Mouse (Mus musculus) neural tube, embryonic 15.5 days (tissue): ENCODE data around the gene Aatk. TPM values are rescaled to one million over a fixed set of nuclear protein-coding genes. Genes with fewer than 3 reads are reported as not detected.
A peak's percentile ranks its signal among the peaks of the same experiment; 100 is the strongest.

Source experiments
- ATAC-seq: fragments of 200-750 bp; cut with Nextera tagmentation; 2 replicates; pipeline ENCODE4 v1.8.0; 2017; ENCODE audit warnings: mild to moderate bottlenecking, moderate TSS enrichment, moderate library complexity; ENCODE audit not compliant: low FRiP score
- H3K27ac ChIP-seq: fragments of 300-500 bp; sonication (generic); replicated peaks from 2 replicates; pipeline ENCODE4 v1.5.1; 2015; ENCODE audit warnings: mild to moderate bottlenecking, inconsistent platforms
- H3K27me3 ChIP-seq: fragments of 300-500 bp; sonication (generic); replicated peaks from 2 replicates; pipeline ENCODE4 v1.6.1; 2015; ENCODE audit warnings: inconsistent platforms
- H3K36me3 ChIP-seq: fragments of 300-500 bp; sonication (generic); 2 replicates; pipeline ENCODE4 v1.6.1; 2015; ENCODE audit warnings: inconsistent platforms
- H3K4me1 ChIP-seq: fragments of 300-500 bp; sonication (generic); 2 replicates; pipeline ENCODE4 v1.6.1; 2015; ENCODE audit warnings: inconsistent platforms
- H3K4me2 ChIP-seq: fragments of 300-500 bp; sonication (generic); 2 replicates; pipeline ENCODE4 v1.6.1; 2015; ENCODE audit warnings: inconsistent platforms, mild to moderate bottlenecking, moderate library complexity
- H3K4me3 ChIP-seq: fragments of 300-500 bp; sonication (generic); replicated peaks from 2 replicates; pipeline ENCODE4 v1.5.1; 2015; ENCODE audit warnings: mild to moderate bottlenecking, inconsistent platforms
- H3K9ac ChIP-seq: fragments of 300-500 bp; sonication (generic); replicated peaks from 2 replicates; pipeline ENCODE4 v1.6.1; 2015; ENCODE audit warnings: mild to moderate bottlenecking, inconsistent platforms
- H3K9me3 ChIP-seq: fragments of 300-500 bp; sonication (generic); replicated peaks from 2 replicates; pipeline ENCODE4 v1.6.1; 2016; ENCODE audit warnings: inconsistent platforms
- WGBS: fragments of 180-500 bp; shearing (Covaris S2); methylation state at CpG from one replicate; pipeline ENCODE4 v1.1.7; 2015; ENCODE audit warnings: mixed read lengths; 5-methylcytosine and 5-hydroxymethylcytosine counted together
- polyA plus RNA-seq: library from polyadenylated mRNA; unstranded; fragments of >200 nt; fragmentation: Nextera tagmentation; extraction: Ambion mirVana; gene quantifications from 2 replicates; pipeline ENCODE4 v1.2.1, GENCODE M21; 2015

Gene Aatk
- polyA plus RNA-seq, 1 experiment from 2014 or later: 46.2 TPM

DNA sequence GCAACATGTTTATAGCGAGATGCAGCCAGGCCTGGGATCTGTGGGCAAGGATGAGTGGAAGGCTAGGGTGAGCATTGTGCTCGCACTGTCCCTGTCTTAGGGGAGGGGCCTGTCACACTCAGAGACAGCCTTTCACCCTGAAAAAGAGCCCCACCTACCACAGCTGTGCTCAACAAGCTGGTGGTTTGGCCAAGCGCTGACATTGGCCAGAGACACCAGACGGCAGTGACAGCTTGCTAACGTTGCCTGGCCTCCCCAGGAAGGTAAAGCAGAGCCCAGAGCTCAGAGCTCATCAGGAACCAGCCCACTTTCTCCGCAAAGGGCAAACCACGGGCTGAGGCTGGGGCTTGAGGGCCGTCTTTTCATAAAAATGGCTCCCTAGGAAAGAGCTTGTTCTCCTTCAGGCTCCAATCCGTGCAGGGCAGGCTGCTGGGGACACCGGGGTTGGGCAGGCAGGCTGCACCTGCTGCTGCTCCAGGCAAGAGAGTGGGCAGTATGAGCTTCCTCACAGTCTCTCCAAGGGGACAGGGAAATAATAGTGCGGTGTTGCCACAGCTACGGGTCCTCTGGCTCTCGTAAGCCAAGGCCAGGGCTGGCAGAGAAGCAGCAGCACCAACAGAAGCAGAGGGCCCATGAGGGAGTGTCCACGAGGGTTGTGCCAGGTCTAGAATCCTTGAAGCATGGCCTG, 4.3 kb upstream of the Aatk start:
- H3K36me3 ChIP-seq: no peaks in the 10 kb centered on the region
- H3K27ac ChIP-seq: peak overlapping the region; percentile 63; the same call in 1 of the 2 replicates
- ATAC-seq: 0 out of 2 replicates have a peak, but pooled peaks have one; percentile 5
- no peak overlapping the region for H3K9ac ChIP-seq
- WGBS: 32% methylated on average over 14 of the region's 14 CpGs
- H3K4me2 ChIP-seq: no peak overlapping the region
- H3K4me3 ChIP-seq: no peak overlapping the region
- H3K4me1 ChIP-seq: peaks cover 37% of the 10 kb centered on the region
- no peaks in the 10 kb centered on the region for H3K27me3 ChIP-seq
- H3K9me3 ChIP-seq: no peaks in the 10 kb centered on the region

DNA sequence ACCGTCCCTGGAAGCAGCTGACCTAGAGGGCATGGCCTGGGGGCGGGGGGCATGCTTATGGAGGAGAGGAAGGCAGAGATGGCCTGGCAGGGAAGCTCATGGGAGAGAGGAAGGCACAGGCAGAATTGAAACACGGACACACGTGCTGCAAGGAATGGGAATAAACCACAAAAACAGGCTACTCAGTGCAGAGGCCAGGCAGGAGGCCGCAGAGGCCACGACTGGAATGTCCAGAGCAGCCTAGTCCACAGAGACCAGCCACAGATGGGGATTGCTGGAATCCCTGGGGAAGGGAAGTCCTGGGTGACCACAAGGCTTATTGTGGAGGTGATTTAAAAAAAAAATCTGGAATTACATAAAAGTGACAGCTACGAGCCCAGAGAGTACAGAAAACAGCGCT, 2.1 kb upstream of the Aatk start:
- H3K9ac ChIP-seq: no peak overlapping the region; the same call in 1 of the 2 replicates
- 85% methylated on average over 8 of the region's 8 CpGs for WGBS
- H3K4me2 ChIP-seq: peak overlapping the region; percentile 72
- H3K27me3 ChIP-seq: no peaks in the 10 kb centered on the region
- H3K9me3 ChIP-seq: no peaks in the 10 kb centered on the region
- no peak overlapping the region for H3K27ac ChIP-seq
- H3K4me3 ChIP-seq: no peak overlapping the region
- no peak for ATAC-seq
- peaks cover 59% of the 10 kb centered on the region for H3K4me1 ChIP-seq
- H3K36me3 ChIP-seq: no peaks in the 10 kb centered on the region

DNA sequence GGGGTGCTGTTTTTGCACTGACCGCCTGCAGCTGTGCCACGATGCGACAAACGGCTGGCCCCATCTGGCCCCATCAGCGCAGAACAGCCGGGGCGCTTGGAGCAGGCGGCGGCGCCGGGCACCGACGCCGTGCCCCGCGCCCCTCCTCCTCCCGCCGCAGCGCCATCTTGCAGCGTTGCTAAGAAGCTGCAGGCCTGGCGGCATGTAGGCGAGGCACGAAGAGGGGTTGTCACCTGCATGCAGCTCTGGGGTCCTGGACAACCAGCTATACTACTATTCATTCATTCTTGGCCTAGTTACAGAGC, 1.2 kb upstream of the Aatk start:
- WGBS: 2% methylated on average over 22 of the region's 23 CpGs
- peak overlapping the region; percentile 57 for H3K4me3 ChIP-seq
- peaks cover 67% of the 10 kb centered on the region for H3K4me1 ChIP-seq
- H3K4me2 ChIP-seq: peak overlapping the region; percentile 72
- no peaks in the 10 kb centered on the region for H3K36me3 ChIP-seq
- H3K27me3 ChIP-seq: no peaks in the 10 kb centered on the region
- H3K9me3 ChIP-seq: no peaks in the 10 kb centered on the region
- peak; percentile 30; the same call in 1 of the 2 replicates for ATAC-seq
- peak overlapping the region; percentile 68 for H3K9ac ChIP-seq
- peak overlapping the region; percentile 85 for H3K27ac ChIP-seq

DNA sequence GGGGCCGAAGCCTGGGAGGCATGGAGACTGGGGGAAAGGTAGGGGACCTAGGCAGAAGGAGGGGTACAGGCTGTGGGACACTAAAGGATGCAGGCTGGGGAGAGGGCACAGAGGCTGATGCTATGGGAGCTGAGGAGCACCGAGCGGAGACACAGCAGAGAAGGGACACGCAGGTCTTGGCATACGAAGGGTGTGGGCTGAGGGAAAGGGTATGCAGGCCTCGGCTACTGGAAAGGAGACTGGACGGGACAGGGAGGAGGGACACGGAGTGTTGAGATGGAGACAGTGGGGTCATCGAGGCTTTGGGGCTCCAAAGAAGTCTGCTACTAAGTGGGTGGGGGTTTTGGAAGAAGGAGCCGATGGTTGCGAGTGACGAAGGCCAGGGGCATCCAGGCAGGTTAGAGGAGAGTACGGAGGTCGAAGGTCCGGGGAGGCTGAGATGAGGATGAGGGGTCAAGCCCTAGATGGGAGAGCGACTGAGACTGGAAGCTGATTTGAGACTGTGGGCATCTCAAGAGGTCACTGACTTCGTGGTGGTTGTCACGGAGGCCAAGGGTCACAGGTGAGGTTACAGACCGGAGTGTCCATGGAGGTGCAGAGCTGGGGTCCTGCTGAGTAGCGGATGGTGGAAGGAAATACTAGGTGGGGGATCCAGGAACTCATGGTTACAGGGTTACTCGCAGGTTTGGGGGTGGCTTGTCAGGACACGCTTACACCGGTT, 724 bp upstream of the Aatk start:
- peaks cover 70% of the 10 kb centered on the region for H3K4me1 ChIP-seq
- H3K4me2 ChIP-seq: peak overlapping the region; percentile 72
- peak; percentile 36 for ATAC-seq
- peak overlapping the region; percentile 85 for H3K27ac ChIP-seq
- H3K9me3 ChIP-seq: no peaks in the 10 kb centered on the region
- peak overlapping the region; percentile 68 for H3K9ac ChIP-seq
- H3K27me3 ChIP-seq: no peaks in the 10 kb centered on the region
- 5% methylated on average over 23 of the region's 23 CpGs for WGBS
- peak overlapping the region; percentile 57 for H3K4me3 ChIP-seq
- no peaks in the 10 kb centered on the region for H3K36me3 ChIP-seq

DNA sequence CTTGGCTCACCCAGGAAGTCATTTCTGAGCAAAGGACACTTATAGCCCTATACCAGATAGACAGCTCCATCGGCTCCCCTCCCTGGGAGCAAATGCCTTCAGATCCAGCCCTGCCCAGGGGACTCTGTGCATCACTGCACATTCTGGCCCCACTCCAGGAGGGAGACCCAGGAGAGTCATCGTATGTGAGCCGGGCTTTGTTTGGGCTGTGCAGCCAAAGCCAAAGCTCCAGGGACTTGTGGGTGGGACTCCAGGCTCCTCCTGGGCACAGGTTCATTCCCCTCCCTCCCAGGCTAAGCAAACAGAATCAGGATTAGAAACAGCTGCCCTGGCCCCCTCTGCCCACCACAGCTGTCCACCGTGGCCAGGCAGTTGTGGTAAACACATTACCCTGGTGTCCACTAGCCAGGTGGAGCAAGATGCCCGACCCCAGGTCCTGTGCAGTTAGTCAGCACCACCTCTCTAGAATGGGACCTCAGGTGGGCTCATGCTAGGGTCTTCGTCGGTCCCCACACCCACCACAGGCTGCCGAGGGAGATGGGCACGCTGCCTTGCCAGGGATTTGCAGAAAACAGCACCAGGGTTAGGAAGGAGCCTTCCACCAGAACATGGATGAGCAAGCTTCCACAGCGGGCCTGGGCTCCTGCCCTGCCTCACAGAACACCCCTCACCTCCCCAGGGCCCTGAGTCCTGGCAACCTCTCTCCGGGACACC, 971 bp downstream of the Aatk start:
- Histone ChIP-seq H3K27ac (peak overlapping the region; percentile 85), H3K9me3 (no peaks in the 10 kb centered on the region), H3K4me3 (peak overlapping the region; percentile 57), H3K36me3 (no peaks in the 10 kb centered on the region), H3K9ac (peak overlapping the region; percentile 68), H3K4me2 (peak overlapping the region; percentile 72), H3K27me3 (no peaks in the 10 kb centered on the region), H3K4me1 (peaks cover 75% of the 10 kb centered on the region)
- ATAC-seq: peak; percentile 19; the same call in 1 of the 2 replicates
- 29% methylated on average over 11 of the region's 11 CpGs for WGBS

DNA sequence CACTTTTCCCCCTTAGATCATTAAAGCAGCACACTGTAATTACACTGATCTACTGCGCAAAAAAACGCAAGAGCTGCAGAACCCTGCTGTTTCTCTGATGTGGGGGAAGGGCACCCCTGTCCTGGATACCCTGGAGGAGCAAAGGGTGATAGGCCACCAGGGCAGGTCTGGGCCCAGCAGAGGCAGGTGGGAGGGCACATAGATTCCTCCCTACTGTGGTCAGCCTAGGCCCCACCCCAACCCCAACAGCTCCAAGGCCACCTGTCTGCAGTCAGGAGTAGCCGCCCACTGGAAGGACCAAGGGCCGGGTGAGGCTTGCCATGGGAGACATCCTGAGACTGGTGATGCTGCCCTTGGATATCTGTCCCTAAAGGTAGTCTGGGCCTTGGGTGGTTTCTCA, 1.6 kb downstream of the Aatk start:
- Histone ChIP-seq H3K4me2 (peak overlapping the region; percentile 72), H3K9me3 (no peaks in the 10 kb centered on the region), H3K9ac (peak overlapping the region; percentile 68), H3K4me1 (peaks cover 79% of the 10 kb centered on the region), H3K27me3 (no peaks in the 10 kb centered on the region), H3K27ac (peak overlapping the region; percentile 85), H3K4me3 (peak overlapping the region; percentile 57), H3K36me3 (no peaks in the 10 kb centered on the region)
- ATAC-seq: no peak
- 47% methylated on average over 4 of the region's 4 CpGs for WGBS

DNA sequence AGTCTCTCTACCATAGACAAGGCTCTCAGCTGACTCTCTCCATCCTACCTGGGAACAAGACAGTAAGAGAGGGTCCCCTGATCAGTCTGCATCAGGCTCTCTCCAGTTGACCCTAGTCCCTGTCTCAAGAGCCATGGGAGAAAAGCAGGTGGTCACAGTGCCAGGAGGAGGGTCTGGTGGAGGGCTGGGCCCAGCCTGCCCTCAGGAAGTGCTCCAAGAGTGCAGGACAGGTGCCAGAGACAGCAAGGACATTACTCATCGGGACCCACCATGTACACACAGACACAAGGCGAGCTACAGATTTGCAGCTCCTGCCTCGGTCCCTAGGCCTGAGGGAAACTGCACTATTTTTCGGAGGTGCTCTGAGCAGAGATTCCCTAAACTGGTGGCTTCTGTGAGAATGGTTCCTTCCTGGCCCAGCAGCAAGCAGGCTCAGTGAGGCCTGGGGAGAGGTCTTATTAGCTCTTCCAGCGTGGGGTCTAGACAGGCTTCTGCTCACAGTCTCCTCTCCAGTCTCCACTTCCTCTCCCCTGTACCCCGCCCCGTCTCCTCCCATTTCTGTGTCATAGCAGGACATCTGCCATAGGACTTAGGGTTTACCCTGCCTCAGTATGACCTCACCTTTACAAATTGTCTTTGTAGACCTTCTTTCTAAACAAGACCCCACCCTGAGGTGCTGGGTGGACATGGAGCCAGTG, 4.7 kb downstream of the Aatk start:
- H3K36me3 ChIP-seq: no peaks in the 10 kb centered on the region
- peaks cover 77% of the 10 kb centered on the region for H3K4me1 ChIP-seq
- ATAC-seq: no peak
- H3K9ac ChIP-seq: no peak overlapping the region
- no peak overlapping the region for H3K27ac ChIP-seq
- no peaks in the 10 kb centered on the region for H3K27me3 ChIP-seq
- no peaks in the 10 kb centered on the region for H3K9me3 ChIP-seq
- H3K4me3 ChIP-seq: no peak overlapping the region
- H3K4me2 ChIP-seq: no peak overlapping the region
- 79% methylated on average over 7 of the region's 7 CpGs for WGBS

DNA sequence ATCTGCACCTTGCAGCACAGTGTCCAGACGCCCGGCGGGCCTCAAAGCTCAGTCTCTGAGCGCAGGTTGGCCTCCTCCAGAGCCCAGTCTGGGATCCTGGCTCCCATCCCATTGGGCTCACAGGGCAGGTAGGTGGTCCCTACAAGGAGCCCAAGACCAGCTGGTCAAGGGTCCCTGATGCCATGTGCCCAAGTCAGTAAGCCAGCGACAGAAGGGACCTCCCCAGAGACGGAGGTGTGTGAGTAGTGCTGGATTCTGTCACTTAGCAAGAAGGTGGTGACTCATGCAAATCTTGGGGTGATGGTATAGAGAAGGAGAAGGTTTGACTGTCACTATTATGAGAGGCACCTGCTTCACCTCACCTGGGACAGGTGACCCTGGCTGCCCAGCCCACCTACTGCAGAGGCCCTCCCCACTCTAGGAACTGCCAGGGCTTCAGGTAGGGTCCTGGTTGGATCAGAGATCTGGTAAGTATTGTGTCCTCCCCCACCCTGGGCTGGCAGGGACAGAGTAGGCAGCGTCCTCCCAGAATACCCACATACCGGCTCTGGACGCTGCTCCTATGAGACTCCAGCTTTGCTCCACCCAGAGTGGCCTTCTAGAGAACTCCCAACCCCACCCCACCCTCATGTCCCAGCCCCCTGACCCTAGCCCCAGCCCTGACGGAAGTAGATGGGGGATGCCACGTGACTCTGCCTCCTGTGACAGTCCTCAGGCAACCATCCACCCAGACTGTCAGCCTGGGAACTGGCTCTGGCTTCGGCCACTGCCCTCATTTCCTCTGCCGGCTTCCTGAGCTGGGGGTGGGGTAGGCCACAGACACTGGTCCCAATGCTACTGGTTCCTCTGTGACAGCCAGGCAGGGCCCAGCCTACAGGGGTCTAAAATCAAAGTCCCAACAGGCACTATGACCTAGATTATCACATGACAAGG, 5.5 kb downstream of the Aatk start:
- 77% methylated on average over 13 of the region's 13 CpGs for WGBS
- no peak overlapping the region for H3K27ac ChIP-seq
- no peaks in the 10 kb centered on the region for H3K36me3 ChIP-seq
- no peak overlapping the region for H3K4me2 ChIP-seq
- no peak overlapping the region for H3K9ac ChIP-seq
- peaks cover 75% of the 10 kb centered on the region for H3K4me1 ChIP-seq
- no peak for ATAC-seq
- H3K4me3 ChIP-seq: no peak overlapping the region
- H3K9me3 ChIP-seq: no peaks in the 10 kb centered on the region
- no peaks in the 10 kb centered on the region for H3K27me3 ChIP-seq

DNA sequence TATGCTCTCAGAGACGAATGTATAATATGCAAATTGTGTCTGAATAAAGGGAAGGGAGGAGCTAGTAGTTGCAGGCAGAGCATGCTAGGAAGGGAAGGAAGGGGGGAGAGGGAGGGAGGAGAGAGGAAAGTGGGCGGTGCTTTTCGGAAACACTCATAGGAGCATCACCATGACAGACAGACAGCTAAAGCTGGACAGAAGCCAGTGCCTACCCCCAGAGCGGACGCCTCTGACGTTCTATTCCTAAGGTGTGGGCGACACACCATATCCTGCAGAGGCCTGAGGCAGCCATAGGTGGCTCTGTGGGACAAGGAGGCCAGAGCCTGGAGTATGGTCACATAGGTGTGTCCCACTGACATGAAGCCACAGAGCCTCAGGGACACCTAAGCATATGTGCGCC, 6.5 kb downstream of the Aatk start:
- Histone ChIP-seq H3K9me3 (no peaks in the 10 kb centered on the region), H3K4me2 (no peak overlapping the region), H3K27ac (no peak overlapping the region), H3K4me1 (peaks cover 65% of the 10 kb centered on the region), H3K36me3 (no peaks in the 10 kb centered on the region), H3K27me3 (no peaks in the 10 kb centered on the region), H3K9ac (no peak overlapping the region; the same call in 1 of the 2 replicates), H3K4me3 (no peak overlapping the region)
- 70% methylated on average over 8 of the region's 8 CpGs for WGBS
- no peak for ATAC-seq

DNA sequence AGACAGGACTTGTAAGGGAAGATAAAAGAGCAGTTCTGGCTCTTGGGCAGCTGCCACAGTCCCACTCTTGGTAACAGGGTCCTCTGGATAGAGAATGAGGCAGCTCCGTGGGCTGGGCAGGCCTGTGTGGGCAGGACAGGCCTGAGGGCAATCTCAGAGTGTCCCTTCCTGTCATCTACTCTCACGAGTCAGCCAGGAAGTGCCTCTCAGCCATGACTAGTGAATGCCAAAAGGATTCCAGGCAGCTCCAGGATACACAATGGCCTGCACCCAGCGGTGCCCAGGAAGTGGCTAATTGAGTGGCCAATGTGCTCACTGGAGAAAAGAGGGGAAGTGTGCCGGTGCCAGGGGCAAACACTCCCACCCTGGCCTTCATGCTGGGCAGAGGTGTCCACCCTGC, 7.4 kb downstream of the Aatk start:
- 34% methylated on average over 4 of the region's 4 CpGs for WGBS
- Histone ChIP-seq H3K27me3 (no peaks in the 10 kb centered on the region), H3K4me1 (peaks cover 58% of the 10 kb centered on the region), H3K27ac (peak overlapping the region; percentile 52; the same call in 1 of the 2 replicates), H3K4me2 (no peak overlapping the region), H3K36me3 (no peaks in the 10 kb centered on the region), H3K9me3 (no peaks in the 10 kb centered on the region), H3K4me3 (no peak overlapping the region), H3K9ac (no peak overlapping the region)
- no peak for ATAC-seq
